Mouse (Mus musculus) bone marrow macrophage, adult 2 months (primary cell): Measurements from ENCODE around the gene Pla2g5.

Experiments
- CTCF ChIP-seq: IDR thresholded peaks from 2 replicates; pipeline ENCODE4 v1.5.1; 2012; ENCODE audit warnings: low read depth, mild to moderate bottlenecking, low read length, moderate library complexity
- POLR2A ChIP-seq: IDR thresholded peaks from 2 replicates; pipeline ENCODE4 v1.6.1; 2012; ENCODE audit warnings: mild to moderate bottlenecking, low read depth, low read length, borderline replicate concordance

GRCm38 (mm10) chr4:138755439-138755838 is 107.8 kb downstream of the Pla2g5 start:
- TF ChIP-seq CTCF, result no peak
- TF ChIP-seq POLR2A, result no peak
